Mouse (Mus musculus): ENCODE measurements at regions not wholly inside any gene's neighbourhood (a gene's known extent, or its start where the extent isn't known, plus 50 kb on each side); places are given as distances from the start of the nearest gene placed in this dataset.

DNA sequence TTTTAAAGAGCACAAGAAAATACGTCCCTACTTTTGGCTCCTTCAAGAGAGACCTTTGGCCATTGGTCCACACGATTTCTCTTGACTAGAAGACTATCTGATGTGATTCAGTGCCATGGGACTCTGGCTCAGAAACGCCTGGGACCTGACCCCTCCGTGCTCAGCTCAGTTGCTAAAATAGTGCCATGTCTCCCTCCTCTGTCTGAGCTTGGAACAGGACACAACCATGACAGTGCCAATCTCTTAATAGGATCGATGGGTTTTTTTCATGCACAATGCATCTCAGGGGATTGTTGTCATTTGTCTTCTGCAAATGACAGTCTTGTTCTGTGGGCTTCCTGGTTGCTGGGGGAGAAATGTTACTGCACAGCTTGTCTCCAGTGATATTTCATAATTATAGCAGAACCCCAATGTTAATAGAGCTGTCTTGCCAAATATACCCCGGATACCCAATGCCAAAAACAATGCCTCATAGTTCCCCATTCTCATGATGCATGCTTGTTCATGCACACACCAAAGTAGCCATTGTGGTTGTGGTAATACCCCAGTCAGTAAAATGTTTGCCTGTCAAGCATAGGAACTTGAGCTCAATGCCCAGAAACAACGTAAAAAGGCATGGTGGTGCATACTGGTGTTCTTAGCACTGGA, 216.7 kb upstream of the Ercc4 start:
- Histone ChIP-seq H3K4me2 (no peak overlapping the region), H3K9me3 (no peaks in the 10 kb centered on the region), H3K36me3 (no peaks in the 10 kb centered on the region), H3K27me3 (no peaks in the 10 kb centered on the region), H3K27ac (no peak overlapping the region), H3K4me1 (no peaks in the 10 kb centered on the region), H3K4me3 (no peak overlapping the region), H3K9ac (no peak overlapping the region)
- WGBS: 76% methylated on average over 7 of the region's 7 CpGs
- no peak for ATAC-seq (ENCODE audit: borderline replicate concordance, extremely low read depth, low FRiP score, low TSS enrichment)

DNA sequence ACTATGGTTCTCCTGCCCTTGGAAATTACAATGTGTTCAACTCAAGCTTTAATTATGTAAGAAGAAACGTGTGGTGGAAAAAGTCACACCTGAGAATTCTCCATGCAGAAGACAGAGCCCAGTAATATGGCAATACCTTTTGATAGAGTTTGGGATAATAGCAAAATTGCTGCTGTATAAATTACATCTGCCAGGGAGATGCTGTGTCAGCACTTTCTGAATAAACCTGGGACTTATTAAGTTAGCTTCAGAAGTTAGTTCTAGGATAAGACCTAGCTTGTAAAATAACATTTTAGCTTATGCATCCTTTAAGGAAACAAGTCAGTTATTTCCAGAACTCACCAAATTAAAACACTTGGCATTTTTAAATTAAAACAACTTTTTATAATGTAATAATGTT, 212.2 kb upstream of the Ercc4 start:
- no peak for ATAC-seq (ENCODE audit: borderline replicate concordance, extremely low read depth, low FRiP score, low TSS enrichment)

DNA sequence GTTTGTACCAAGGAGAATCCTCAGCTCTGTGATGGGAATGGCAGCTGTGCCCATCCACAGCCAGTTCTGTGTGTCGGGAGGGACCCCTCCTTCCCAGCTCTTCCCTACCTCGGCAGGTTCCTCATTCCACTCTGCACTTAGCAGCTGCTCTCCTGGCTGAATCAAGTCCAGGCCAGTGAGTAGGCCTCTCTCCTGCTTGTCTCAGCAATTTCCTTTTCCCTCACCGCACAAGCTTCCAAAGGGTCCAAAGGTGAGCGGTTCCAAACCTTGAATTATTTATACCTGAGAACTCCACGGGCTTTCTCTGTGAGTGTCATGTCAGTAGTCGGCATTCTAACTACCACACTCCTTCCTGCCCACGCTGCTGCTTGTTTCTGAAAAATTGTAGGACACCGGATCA, 208.8 kb upstream of the Ercc4 start:
- no peak overlapping the region for H3K9ac ChIP-seq
- 77% methylated on average over 8 of the region's 8 CpGs for WGBS
- no peaks in the 10 kb centered on the region for H3K36me3 ChIP-seq
- H3K27ac ChIP-seq: no peak overlapping the region
- H3K4me3 ChIP-seq: no peak overlapping the region
- H3K27me3 ChIP-seq: no peaks in the 10 kb centered on the region
- no peak for ATAC-seq (ENCODE audit: borderline replicate concordance, extremely low read depth, low FRiP score, low TSS enrichment)
- H3K4me2 ChIP-seq: no peak overlapping the region
- H3K4me1 ChIP-seq: no peaks in the 10 kb centered on the region
- H3K9me3 ChIP-seq: no peaks in the 10 kb centered on the region

More for the DNA sequence above, 212.2 kb upstream of the Ercc4 start:
- Histone ChIP-seq H3K4me1 (no peaks in the 10 kb centered on the region), H3K4me3 (no peak overlapping the region), H3K36me3 (no peaks in the 10 kb centered on the region), H3K9me3 (no peaks in the 10 kb centered on the region), H3K4me2 (no peak overlapping the region), H3K9ac (no peak overlapping the region), H3K27me3 (no peaks in the 10 kb centered on the region), H3K27ac (no peak overlapping the region)
- WGBS: 51% methylated on average over 1 of the region's 1 CpGs

GRCm38 (mm10) chr16:12901096-12901995, 208.1 kb upstream of the Ercc4 start:
- no peak for ATAC-seq (ENCODE audit: borderline replicate concordance, extremely low read depth, low FRiP score, low TSS enrichment)
- H3K4me3 ChIP-seq: no peak overlapping the region

GRCm38 (mm10) chr16:12901996-12902319, 207.5 kb upstream of the Ercc4 start:
- H3K4me1 ChIP-seq: no peaks in the 10 kb centered on the region

More at GRCm38 (mm10) chr16:12901096-12901995, 208.1 kb upstream of the Ercc4 start:
- Histone ChIP-seq H3K4me2 (no peak overlapping the region), H3K9me3 (no peaks in the 10 kb centered on the region), H3K27ac (no peak overlapping the region), H3K27me3 (no peaks in the 10 kb centered on the region), H3K36me3 (no peaks in the 10 kb centered on the region), H3K4me1 (no peaks in the 10 kb centered on the region), H3K9ac (no peak overlapping the region)
- 71% methylated on average over 9 of the region's 9 CpGs for WGBS

DNA sequence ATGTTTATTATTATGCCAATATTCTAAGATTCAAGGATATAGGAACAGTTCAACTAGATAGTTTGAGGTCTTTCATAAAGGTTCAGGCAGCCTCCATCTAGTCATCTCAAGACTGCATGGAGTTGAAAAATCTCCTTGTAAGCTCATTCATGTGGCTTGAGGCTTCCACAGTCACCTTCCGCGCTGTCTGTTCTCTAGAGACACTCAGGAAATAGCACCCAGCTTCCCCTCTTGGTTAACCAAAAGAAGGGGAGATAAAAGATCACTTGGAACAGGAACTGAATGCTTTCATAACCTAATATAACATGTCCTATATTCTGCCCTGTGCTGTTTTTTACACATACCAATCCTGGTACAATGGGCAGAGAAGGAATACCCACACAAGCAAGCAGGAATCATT, 206.3 kb upstream of the Ercc4 start:
- H3K27ac ChIP-seq: no peak overlapping the region
- 83% methylated on average over 2 of the region's 2 CpGs for WGBS
- H3K4me3 ChIP-seq: no peak overlapping the region
- no peak overlapping the region for H3K4me2 ChIP-seq
- H3K9ac ChIP-seq: no peak overlapping the region
- no peak for ATAC-seq (ENCODE audit: borderline replicate concordance, extremely low read depth, low FRiP score, low TSS enrichment)
- no peaks in the 10 kb centered on the region for H3K27me3 ChIP-seq
- H3K4me1 ChIP-seq: no peaks in the 10 kb centered on the region
- no peaks in the 10 kb centered on the region for H3K9me3 ChIP-seq
- H3K36me3 ChIP-seq: no peaks in the 10 kb centered on the region

More at GRCm38 (mm10) chr16:12901996-12902319, 207.5 kb upstream of the Ercc4 start:
- no peak overlapping the region for H3K27ac ChIP-seq
- no peaks in the 10 kb centered on the region for H3K9me3 ChIP-seq
- H3K4me3 ChIP-seq: no peak overlapping the region
- no peak for ATAC-seq (ENCODE audit: borderline replicate concordance, extremely low read depth, low FRiP score, low TSS enrichment)
- no peak overlapping the region for H3K4me2 ChIP-seq
- no peaks in the 10 kb centered on the region for H3K27me3 ChIP-seq
- H3K9ac ChIP-seq: no peak overlapping the region
- H3K36me3 ChIP-seq: no peaks in the 10 kb centered on the region

DNA sequence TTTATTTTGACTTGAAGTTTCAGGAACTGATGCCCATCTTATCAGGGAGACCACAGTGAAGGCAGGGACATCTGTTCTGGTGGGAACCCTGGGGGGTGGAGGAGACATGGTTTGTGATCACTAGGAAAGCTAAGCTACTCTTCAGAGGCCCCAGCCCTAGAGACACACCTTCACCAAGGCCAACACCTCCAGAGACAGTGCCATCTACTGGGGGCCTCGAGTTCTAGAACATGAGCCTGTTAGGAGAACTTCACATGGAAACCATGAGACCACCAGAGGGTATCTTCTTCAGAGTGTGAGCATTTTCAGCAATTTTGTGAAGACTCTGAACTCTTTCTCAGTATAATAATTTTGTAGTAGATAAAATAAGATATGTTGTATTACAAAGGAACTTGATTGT, 204.5 kb upstream of the Ercc4 start:
- Histone ChIP-seq H3K9ac (no peak overlapping the region), H3K27me3 (no peaks in the 10 kb centered on the region), H3K4me2 (no peak overlapping the region), H3K36me3 (no peaks in the 10 kb centered on the region), H3K4me3 (no peak overlapping the region), H3K9me3 (no peaks in the 10 kb centered on the region), H3K4me1 (no peaks in the 10 kb centered on the region), H3K27ac (no peak overlapping the region)
- 37% methylated on average over 1 of the region's 1 CpGs for WGBS
- ATAC-seq (ENCODE audit: borderline replicate concordance, extremely low read depth, low FRiP score, low TSS enrichment): no peak

DNA sequence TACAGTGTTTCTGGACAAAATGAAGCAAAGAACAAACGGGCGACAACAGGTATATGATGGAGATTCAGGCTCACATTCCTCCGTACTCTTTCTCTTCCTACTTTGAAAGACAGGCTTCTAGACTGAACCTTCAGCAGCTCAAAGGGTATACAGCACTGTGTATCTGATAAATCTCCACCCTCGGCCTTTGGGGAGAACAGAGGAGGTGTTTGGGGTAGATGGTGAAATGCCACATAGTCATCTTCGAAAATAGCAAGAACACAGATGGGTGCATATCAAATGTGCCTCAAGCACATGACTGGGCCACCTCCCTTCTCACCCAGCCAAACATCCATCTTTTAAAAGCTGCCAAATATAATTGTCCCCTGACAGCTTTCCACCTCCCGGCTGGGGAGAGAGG, 184.8 kb upstream of the Ercc4 start:
- WGBS: 85% methylated on average over 6 of the region's 6 CpGs
- Histone ChIP-seq H3K27me3 (no peaks in the 10 kb centered on the region), H3K27ac (no peak overlapping the region), H3K4me3 (no peak overlapping the region), H3K9ac (no peak overlapping the region), H3K4me1 (no peaks in the 10 kb centered on the region), H3K36me3 (no peaks in the 10 kb centered on the region), H3K4me2 (no peak overlapping the region), H3K9me3 (no peaks in the 10 kb centered on the region)
- ATAC-seq (ENCODE audit: borderline replicate concordance, extremely low read depth, low FRiP score, low TSS enrichment): no peak

GRCm38 (mm10) chr16:12925931-12926330, 183.6 kb upstream of the Ercc4 start:
- Histone ChIP-seq H3K27me3 (no peaks in the 10 kb centered on the region), H3K27ac (no peak overlapping the region), H3K36me3 (no peaks in the 10 kb centered on the region), H3K9me3 (no peaks in the 10 kb centered on the region), H3K4me1 (no peaks in the 10 kb centered on the region), H3K9ac (no peak overlapping the region), H3K4me3 (no peak overlapping the region), H3K4me2 (no peak overlapping the region)
- ATAC-seq (ENCODE audit: borderline replicate concordance, extremely low read depth, low FRiP score, low TSS enrichment): no peak
- WGBS: 81% methylated on average over 9 of the region's 9 CpGs

GRCm38 (mm10) chr16:12931111-12931510, 178.4 kb upstream of the Ercc4 start:
- Histone ChIP-seq H3K27me3 (no peaks in the 10 kb centered on the region), H3K4me3 (no peak overlapping the region), H3K9me3 (no peaks in the 10 kb centered on the region), H3K4me1 (no peaks in the 10 kb centered on the region), H3K9ac (no peak overlapping the region), H3K27ac (no peak overlapping the region), H3K4me2 (no peak overlapping the region), H3K36me3 (no peaks in the 10 kb centered on the region)
- WGBS: 72% methylated on average over 6 of the region's 6 CpGs
- ATAC-seq (ENCODE audit: borderline replicate concordance, extremely low read depth, low FRiP score, low TSS enrichment): no peak

- 84% methylated on average over 3 of the region's 3 CpGs for WGBS
- no peaks in the 10 kb centered on the region for H3K36me3 ChIP-seq
- no peak for ATAC-seq (ENCODE audit: borderline replicate concordance, extremely low read depth, low FRiP score, low TSS enrichment)
- no peak overlapping the region for H3K27ac ChIP-seq
- H3K4me1 ChIP-seq: no peaks in the 10 kb centered on the region
- H3K4me3 ChIP-seq: no peak overlapping the region
- H3K27me3 ChIP-seq: no peaks in the 10 kb centered on the region
- no peak overlapping the region for H3K4me2 ChIP-seq
- H3K9me3 ChIP-seq: no peaks in the 10 kb centered on the region
- no peak overlapping the region for H3K9ac ChIP-seq
These were observed 176.5 kb upstream of the Ercc4 start for GRCm38 (mm10) chr16:12932959-12933358.

GRCm38 (mm10) chr16:12934586-12934985, 174.9 kb upstream of the Ercc4 start:
- no peaks in the 10 kb centered on the region for H3K4me1 ChIP-seq
- no peaks in the 10 kb centered on the region for H3K27me3 ChIP-seq
- H3K9ac ChIP-seq: no peak overlapping the region
- ATAC-seq (ENCODE audit: borderline replicate concordance, extremely low read depth, low FRiP score, low TSS enrichment): no peak
- no peak overlapping the region for H3K4me2 ChIP-seq
- H3K36me3 ChIP-seq: no peaks in the 10 kb centered on the region
- no peak overlapping the region for H3K27ac ChIP-seq
- H3K9me3 ChIP-seq: no peaks in the 10 kb centered on the region
- no peak overlapping the region for H3K4me3 ChIP-seq
- 69% methylated on average over 7 of the region's 7 CpGs for WGBS

Data from lung, embryonic 15.5 days (tissue).